Mouse (Mus musculus) lung, embryonic 15.5 days (tissue): ENCODE measurements around the gene Asb16. TPM values are rescaled to one million over a fixed set of nuclear protein-coding genes. Genes with fewer than 3 reads are reported as not detected.

Experiments
- ATAC-seq: fragments of 200-750 bp; cut with Nextera tagmentation; 2 replicates; pipeline ENCODE4 v1.8.0; 2017; ENCODE audit warnings: moderate number of reproducible peaks, borderline replicate concordance; ENCODE audit not compliant: low FRiP score, low TSS enrichment; ENCODE audit errors: extremely low read depth
- H3K27ac ChIP-seq: fragments of 300-500 bp; sonication (generic); 2 replicates; pipeline ENCODE4 v1.5.1; 2015; ENCODE audit warnings: moderate library complexity, mild to moderate bottlenecking, inconsistent platforms
- H3K27me3 ChIP-seq: fragments of 300-500 bp; sonication (generic); 2 replicates; pipeline ENCODE4 v1.6.1; 2015; ENCODE audit warnings: inconsistent platforms
- H3K36me3 ChIP-seq: fragments of 300-500 bp; sonication (generic); 2 replicates; pipeline ENCODE4 v1.6.1; 2015; ENCODE audit warnings: inconsistent platforms
- H3K4me1 ChIP-seq: fragments of 300-500 bp; sonication (generic); 2 replicates; pipeline ENCODE4 v1.6.1; 2015; ENCODE audit warnings: inconsistent platforms
- H3K4me2 ChIP-seq: fragments of 300-500 bp; sonication (generic); 2 replicates; pipeline ENCODE4 v1.6.1; 2015; ENCODE audit warnings: inconsistent platforms, mild to moderate bottlenecking, moderate library complexity
- H3K4me3 ChIP-seq: fragments of 300-500 bp; sonication (generic); 2 replicates; pipeline ENCODE4 v1.5.1; 2015; ENCODE audit warnings: mild to moderate bottlenecking, inconsistent platforms
- H3K9ac ChIP-seq: fragments of 300-500 bp; sonication (generic); 2 replicates; pipeline ENCODE4 v1.6.1; 2015; ENCODE audit warnings: inconsistent platforms
- H3K9me3 ChIP-seq: fragments of 300-500 bp; sonication (generic); 2 replicates; pipeline ENCODE4 v1.6.1; 2016; ENCODE audit warnings: inconsistent platforms
- WGBS: fragments of 180-500 bp; shearing (Covaris S2); methylation state at CpG from one replicate; pipeline ENCODE4 v1.1.7; 2015; 5-methylcytosine and 5-hydroxymethylcytosine counted together
- polyA plus RNA-seq: library from polyadenylated mRNA; unstranded; fragments of >200 nt; fragmentation: Nextera tagmentation; extraction: Ambion mirVana; gene quantifications from 2 replicates; pipeline ENCODE4 v1.2.1, GENCODE M21; 2015

The Asb16 gene
- polyA plus RNA-seq, 1 experiment from 2014 or later: 0.10 TPM

DNA sequence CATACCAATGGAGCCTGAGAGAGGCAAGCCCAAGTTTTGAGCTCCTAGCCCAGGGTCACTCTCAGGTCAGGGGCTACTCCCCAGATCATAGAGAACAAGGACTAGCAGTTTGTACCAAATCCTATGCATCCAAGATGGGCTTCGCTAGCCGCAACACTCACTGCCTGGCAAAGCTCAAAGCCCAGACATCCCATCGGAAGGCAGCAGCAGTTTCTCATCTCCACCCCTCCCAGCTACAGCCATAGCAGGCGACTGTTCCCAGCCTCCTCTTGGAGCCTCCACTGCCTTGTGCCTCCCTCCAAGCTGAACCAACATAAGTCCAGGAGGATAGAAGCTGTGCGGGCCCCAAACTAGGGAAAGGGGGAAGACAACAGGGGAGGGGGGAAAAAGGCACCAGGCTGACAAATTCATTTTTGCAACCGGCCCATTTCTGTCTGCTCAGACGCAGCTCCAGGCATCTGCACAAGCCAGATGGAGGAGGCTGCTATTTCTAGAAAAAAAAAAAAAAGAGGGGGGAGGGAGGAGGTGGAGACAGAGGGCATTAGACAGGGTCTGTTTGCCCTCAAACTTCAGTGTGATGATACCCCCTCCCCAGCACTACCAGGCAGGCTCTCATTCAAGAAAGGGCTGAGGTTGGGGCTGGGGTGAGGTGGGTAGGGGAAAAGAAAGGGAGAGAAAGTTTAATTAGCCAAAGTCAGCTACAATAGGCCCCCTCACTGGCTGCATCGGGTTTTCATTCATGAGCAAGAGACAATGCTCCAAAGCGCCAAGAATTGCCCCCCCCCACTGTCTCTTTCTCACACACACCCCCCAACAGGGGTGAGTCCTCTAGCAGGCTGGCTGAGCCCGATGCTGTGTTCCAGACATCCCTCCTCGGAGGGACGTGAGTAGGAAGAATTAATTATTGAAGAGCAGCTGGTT, 41.0 kb upstream of the Asb16 start:
- no peak for ATAC-seq
- 0 out of 2 replicates have a peak overlapping the region, but pooled peaks have one; percentile 24 for H3K27ac ChIP-seq
- H3K9me3 ChIP-seq: no peaks in the 10 kb centered on the region
- no peaks in the 10 kb centered on the region for H3K27me3 ChIP-seq
- peak overlapping the region; percentile 90 for H3K4me2 ChIP-seq
- H3K4me1 ChIP-seq: peaks cover 66% of the 10 kb centered on the region
- H3K36me3 ChIP-seq: no peaks in the 10 kb centered on the region
- 24% methylated on average over 12 of the region's 12 CpGs for WGBS
- no peak overlapping the region for H3K9ac ChIP-seq
- peak overlapping the region; percentile 85 for H3K4me3 ChIP-seq

DNA sequence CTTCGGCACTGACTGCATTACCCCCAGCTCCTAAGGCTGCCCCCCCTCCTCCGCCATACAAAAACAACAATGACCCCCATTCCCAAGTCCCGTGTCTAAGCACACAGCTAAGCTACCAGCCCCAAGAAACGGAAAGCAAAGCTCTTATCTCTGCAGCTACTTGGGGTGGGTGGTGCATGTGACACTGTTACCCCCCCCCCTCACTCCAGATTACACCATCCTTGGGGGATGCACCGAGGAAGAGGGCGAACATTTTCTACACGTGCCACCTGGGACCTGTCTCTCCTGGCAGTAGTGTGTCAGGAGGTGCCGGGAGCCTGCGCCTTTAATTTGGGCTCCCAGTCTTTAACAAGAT, 40.4 kb upstream of the Asb16 start:
- WGBS: 28% methylated on average over 9 of the region's 9 CpGs
- no peak overlapping the region for H3K9ac ChIP-seq
- H3K36me3 ChIP-seq: no peaks in the 10 kb centered on the region
- peak overlapping the region; percentile 85 for H3K4me3 ChIP-seq
- H3K9me3 ChIP-seq: no peaks in the 10 kb centered on the region
- H3K4me2 ChIP-seq: peak overlapping the region; percentile 90
- no peak for ATAC-seq
- H3K27me3 ChIP-seq: no peaks in the 10 kb centered on the region
- no peak overlapping the region for H3K27ac ChIP-seq
- H3K4me1 ChIP-seq: peaks cover 61% of the 10 kb centered on the region

GRCm38 (mm10) chr11:102228646-102229268, 39.8 kb upstream of the Asb16 start:
- Histone ChIP-seq H3K36me3 (no peaks in the 10 kb centered on the region), H3K9me3 (no peaks in the 10 kb centered on the region), H3K9ac (peak overlapping the region; percentile 82; the same call in 1 of the 2 replicates), H3K27me3 (no peaks in the 10 kb centered on the region), H3K4me3 (peak overlapping the region; percentile 85), H3K4me2 (peak overlapping the region; percentile 90), H3K4me1 (peaks cover 56% of the 10 kb centered on the region), H3K27ac (no peak overlapping the region)
- ATAC-seq: no peak
- WGBS: 16% methylated on average over 7 of the region's 7 CpGs

- H3K27ac ChIP-seq: peak overlapping the region; percentile 65
- H3K4me1 ChIP-seq: peaks cover 50% of the 10 kb centered on the region
- H3K4me2 ChIP-seq: peak overlapping the region; percentile 90
- H3K27me3 ChIP-seq: no peaks in the 10 kb centered on the region
- no peaks in the 10 kb centered on the region for H3K9me3 ChIP-seq
- peak overlapping the region; percentile 85 for H3K4me3 ChIP-seq
- H3K36me3 ChIP-seq: no peaks in the 10 kb centered on the region
- peak; percentile 48 for ATAC-seq
- under 1% methylated on average over 38 of the region's 47 CpGs for WGBS
- peak overlapping the region; percentile 82 for H3K9ac ChIP-seq
Observed at GRCm38 (mm10) chr11:102229331-102229953, 39.1 kb upstream of the Asb16 start.

DNA sequence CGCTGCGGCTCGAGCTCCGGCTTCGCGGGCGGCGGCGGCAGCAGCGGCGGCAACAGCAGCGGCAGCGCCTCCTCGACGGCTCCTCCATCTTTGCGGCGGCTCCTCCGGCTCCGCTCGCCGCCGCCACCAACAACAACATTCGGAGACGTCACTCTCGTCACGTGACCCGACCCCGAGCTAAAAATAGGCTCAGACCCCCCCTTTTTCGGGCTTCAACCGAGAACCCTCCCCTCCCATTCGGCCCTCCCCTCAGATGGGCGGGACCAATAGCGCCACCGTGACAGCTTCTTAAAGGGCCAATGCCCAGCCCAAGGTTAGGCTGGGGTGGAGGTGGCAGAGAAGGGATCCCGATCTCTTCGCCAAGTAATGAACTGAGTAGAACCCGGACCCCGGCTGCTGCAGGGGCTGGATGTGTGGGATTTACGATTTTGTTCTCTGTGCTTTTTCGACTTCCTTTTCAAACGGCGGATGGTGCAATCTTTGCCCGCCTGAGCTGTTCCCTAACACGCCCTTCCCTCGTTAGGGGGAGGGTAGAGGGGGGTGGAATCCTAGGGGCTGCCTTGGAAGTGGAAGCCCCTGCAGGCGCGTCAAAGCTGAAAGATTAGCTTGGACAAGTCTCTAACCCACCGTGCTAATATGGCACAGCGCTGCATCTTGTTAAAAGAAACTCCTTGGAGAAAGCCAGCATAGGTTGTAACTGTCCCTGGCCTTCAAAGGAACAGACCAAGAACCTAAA, 38.4 kb upstream of the Asb16 start, which contains the start of gene Hdac5:
Hdac5 (minus strand) TSS at position 161 of the 736 bp plus-strand sequence.
- no peaks in the 10 kb centered on the region for H3K36me3 ChIP-seq
- H3K9ac ChIP-seq: peak within 1 kb of the TSS; percentile 82
- H3K9me3 ChIP-seq: no peaks in the 10 kb centered on the region
- peaks cover 43% of the 10 kb centered on the region for H3K4me1 ChIP-seq
- peak within 1 kb of the TSS; percentile 90 for H3K4me2 ChIP-seq
- peak; percentile 90 for ATAC-seq
- H3K27ac ChIP-seq: peak within 1 kb of the TSS; percentile 74
- WGBS: under 1% methylated on average over 46 of the region's 49 CpGs
- no peaks in the 10 kb centered on the region for H3K27me3 ChIP-seq
- peak within 1 kb of the TSS; percentile 85 for H3K4me3 ChIP-seq

DNA sequence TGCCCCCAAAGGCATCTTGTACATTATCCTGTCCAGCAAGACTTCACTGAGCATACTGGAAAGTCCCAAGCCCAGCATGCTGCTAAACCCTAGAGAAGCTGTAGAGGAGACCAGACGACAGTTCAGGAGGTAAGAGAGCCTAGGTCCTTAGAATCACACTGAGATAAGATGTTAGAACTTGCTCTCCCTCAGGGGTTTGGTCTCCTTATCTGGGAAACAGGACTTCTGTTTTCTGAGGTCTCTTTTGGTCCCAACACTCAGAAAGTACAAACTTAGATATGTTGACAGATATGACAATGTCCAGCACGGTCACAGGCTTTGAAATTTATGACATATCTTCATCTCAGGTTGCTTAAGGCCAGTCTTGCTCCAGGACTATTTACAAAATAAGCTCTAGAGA, 32.5 kb upstream of the Asb16 start:
- Histone ChIP-seq H3K9me3 (no peaks in the 10 kb centered on the region), H3K27me3 (no peaks in the 10 kb centered on the region), H3K36me3 (no peaks in the 10 kb centered on the region), H3K27ac (no peak overlapping the region), H3K4me3 (no peak overlapping the region), H3K9ac (no peak overlapping the region), H3K4me1 (no peaks in the 10 kb centered on the region), H3K4me2 (no peak overlapping the region)
- WGBS: 44% methylated on average over 2 of the region's 2 CpGs
- ATAC-seq: no peak

- Histone ChIP-seq H3K9ac (no peak overlapping the region), H3K4me2 (no peak overlapping the region), H3K27me3 (no peaks in the 10 kb centered on the region), H3K36me3 (no peaks in the 10 kb centered on the region), H3K4me3 (no peak overlapping the region), H3K27ac (no peak overlapping the region), H3K4me1 (peaks cover 12% of the 10 kb centered on the region), H3K9me3 (no peaks in the 10 kb centered on the region)
- 71% methylated on average over 6 of the region's 6 CpGs for WGBS
- ATAC-seq: no peak
Observed at GRCm38 (mm10) chr11:102240636-102241035, 27.9 kb upstream of the Asb16 start.

- no peak overlapping the region for H3K4me3 ChIP-seq
- no peak overlapping the region for H3K27ac ChIP-seq
- 71% methylated on average over 5 of the region's 5 CpGs for WGBS
- H3K4me2 ChIP-seq: no peak overlapping the region
- no peaks in the 10 kb centered on the region for H3K36me3 ChIP-seq
- no peak overlapping the region for H3K9ac ChIP-seq
- ATAC-seq: no peak
- peaks cover 18% of the 10 kb centered on the region for H3K4me1 ChIP-seq
- no peaks in the 10 kb centered on the region for H3K9me3 ChIP-seq
- H3K27me3 ChIP-seq: no peaks in the 10 kb centered on the region
Observed at GRCm38 (mm10) chr11:102241246-102241645, 27.3 kb upstream of the Asb16 start.

GRCm38 (mm10) chr11:102241874-102242273, 26.7 kb upstream of the Asb16 start:
- H3K4me3 ChIP-seq: no peak overlapping the region
- H3K27ac ChIP-seq: no peak overlapping the region
- no peak for ATAC-seq

GRCm38 (mm10) chr11:102244926-102245449, 23.6 kb upstream of the Asb16 start:
- Histone ChIP-seq H3K27me3 (no peaks in the 10 kb centered on the region), H3K9me3 (no peaks in the 10 kb centered on the region), H3K4me2 (peak overlapping the region; percentile 74), H3K4me3 (peak overlapping the region; percentile 35), H3K4me1 (peaks cover 30% of the 10 kb centered on the region), H3K36me3 (no peaks in the 10 kb centered on the region), H3K27ac (peak overlapping the region; percentile 45; the same call in 1 of the 2 replicates), H3K9ac (peak overlapping the region; percentile 30)
- ATAC-seq: peak; percentile 61; the same call in 1 of the 2 replicates
- WGBS: under 1% methylated on average over 32 of the region's 32 CpGs

More at GRCm38 (mm10) chr11:102241874-102242273, 26.7 kb upstream of the Asb16 start:
- 46% methylated on average over 5 of the region's 5 CpGs for WGBS
- Histone ChIP-seq H3K4me2 (no peak overlapping the region), H3K36me3 (no peaks in the 10 kb centered on the region), H3K27me3 (no peaks in the 10 kb centered on the region), H3K4me1 (peaks cover 20% of the 10 kb centered on the region), H3K9ac (no peak overlapping the region), H3K9me3 (no peaks in the 10 kb centered on the region)
